Mouse (Mus musculus) midbrain, embryonic 14.5 days (tissue): ENCODE data around the gene Cdh3. TPM values are rescaled to one million over a fixed set of nuclear protein-coding genes. Genes with fewer than 3 reads are reported as not detected.
"Not testable (repeated sequence)": the region's sequence is repeated elsewhere in the genome, so short reads cannot be mapped to it uniquely, and the experiment has no call there.

ENCODE experiments used
- ATAC-seq: fragments of 200-750 bp; cut with Nextera tagmentation; 2 replicates; pipeline ENCODE4 v1.8.0; 2017; ENCODE audit warnings: moderate number of reproducible peaks, moderate library complexity; ENCODE audit not compliant: low FRiP score, low TSS enrichment
- DNase-seq: peaks from one replicate; pipeline ENCODE4 v3.0.0-alpha.2; 2015
- H3K27ac ChIP-seq: fragments of 300-500 bp; sonication (generic); replicated peaks from 2 replicates; pipeline ENCODE4 v1.5.1; 2014; ENCODE audit warnings: mild to moderate bottlenecking, low read depth, low read length, moderate library complexity
- H3K27me3 ChIP-seq: fragments of 300-500 bp; sonication (generic); 2 replicates; pipeline ENCODE4 v1.6.1; 2014; ENCODE audit warnings: low read length, control low read depth, mixed read lengths; ENCODE audit not compliant: control insufficient read depth, insufficient read depth
- H3K36me3 ChIP-seq: fragments of 300-500 bp; sonication (generic); 2 replicates; pipeline ENCODE4 v1.6.1; 2014; ENCODE audit warnings: low read length, control low read depth; ENCODE audit not compliant: control insufficient read depth, insufficient read depth
- H3K4me1 ChIP-seq: fragments of 300-500 bp; sonication (generic); 2 replicates; pipeline ENCODE4 v1.6.1; 2014; ENCODE audit warnings: mild to moderate bottlenecking, antibody characterized with exemption, low read length, control low read depth; ENCODE audit not compliant: control insufficient read depth, insufficient read depth
- H3K4me2 ChIP-seq: fragments of 300-500 bp; sonication (generic); 2 replicates; pipeline ENCODE4 v1.6.1; 2014; ENCODE audit warnings: mild to moderate bottlenecking, low read length, moderate library complexity
- H3K4me3 ChIP-seq: fragments of 300-500 bp; sonication (generic); replicated peaks from 2 replicates; pipeline ENCODE4 v1.5.1; 2014; ENCODE audit warnings: low read depth, low read length
- H3K9ac ChIP-seq: fragments of 300-500 bp; sonication (generic); replicated peaks from 2 replicates; pipeline ENCODE4 v1.6.1; 2014; ENCODE audit warnings: mild to moderate bottlenecking, low read length, moderate library complexity
- H3K9me3 ChIP-seq: fragments of 300-500 bp; sonication (generic); 2 replicates; pipeline ENCODE4 v1.6.1; 2016; ENCODE audit warnings: low read length, control low read depth, mixed read lengths; ENCODE audit not compliant: control insufficient read depth
- WGBS: fragments of 180-500 bp; shearing (Covaris S2); extraction: QIAGEN DNeasy Blood & Tissue Kit; methylation state at CpG from one replicate; pipeline ENCODE4 v1.1.7; 2014; 5-methylcytosine and 5-hydroxymethylcytosine counted together
- polyA plus RNA-seq: library from polyadenylated mRNA; unstranded; fragments of >200 nt; fragmentation: Nextera tagmentation; extraction: Ambion mirVana; gene quantifications from 2 replicates; pipeline ENCODE4 v1.2.1, GENCODE M21; 2014

The Cdh3 gene
- polyA plus RNA-seq, 1 experiment from 2014 or later = 0.22 TPM

DNA sequence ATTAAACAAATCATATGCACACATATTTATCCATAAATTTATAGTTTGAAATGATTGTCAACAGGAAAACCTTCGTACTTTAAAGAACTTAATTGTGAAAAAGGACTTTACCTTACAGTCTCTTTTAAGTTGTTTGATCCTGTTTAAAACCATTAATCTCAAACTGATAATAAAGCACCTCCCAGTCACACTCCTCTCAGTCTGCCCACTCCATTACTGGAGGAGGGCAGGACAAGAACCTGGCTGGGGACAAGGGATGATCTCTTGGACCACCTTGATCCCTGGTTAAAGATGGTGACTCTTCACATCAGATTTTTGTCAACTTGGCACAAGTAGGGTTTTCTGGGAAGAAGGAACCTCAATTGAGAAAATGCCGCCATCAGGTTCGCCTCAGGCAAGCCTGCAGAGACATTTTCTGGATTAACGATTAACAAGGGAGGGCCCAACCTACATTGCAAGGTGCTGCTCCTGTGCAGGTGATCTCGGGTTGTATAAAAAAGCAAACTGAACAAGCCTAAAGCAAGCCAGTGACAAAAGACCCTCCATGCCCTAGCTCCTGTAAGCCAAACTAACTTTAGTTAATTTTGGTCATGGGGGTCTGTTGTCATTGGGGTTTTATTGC, 61.0 kb downstream of the Cdh3 start:
- no peak overlapping the region for H3K9ac ChIP-seq
- no peaks in the 10 kb centered on the region for H3K4me1 ChIP-seq
- 91% methylated on average over 5 of the region's 5 CpGs for WGBS
- no peak for DNase-seq
- H3K27me3 ChIP-seq = no peaks in the 10 kb centered on the region
- ATAC-seq = no peak
- no peak overlapping the region for H3K4me3 ChIP-seq
- H3K36me3 ChIP-seq = no peaks in the 10 kb centered on the region
- no peak overlapping the region for H3K27ac ChIP-seq
- no peaks in the 10 kb centered on the region for H3K9me3 ChIP-seq
- H3K4me2 ChIP-seq = no peak overlapping the region

DNA sequence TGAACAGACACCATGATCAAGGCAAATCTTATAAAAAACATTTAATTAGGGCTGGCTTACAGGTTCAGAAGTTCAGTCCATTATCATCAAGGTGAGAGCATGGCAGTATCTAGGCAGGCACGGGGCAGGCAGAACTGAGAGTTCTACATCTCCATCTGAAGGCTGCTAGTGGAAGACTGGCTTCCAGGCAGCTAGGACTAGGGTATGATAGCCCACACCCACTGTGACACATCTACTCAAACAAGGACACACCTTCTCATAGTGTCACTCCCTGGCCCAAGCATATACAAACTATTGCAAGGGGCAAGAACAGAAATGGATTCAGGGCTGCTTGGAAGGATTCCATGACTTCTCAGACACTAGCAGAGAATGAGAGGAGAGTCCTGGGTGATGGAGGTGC, 61.5 kb downstream of the Cdh3 start:
- H3K27me3 ChIP-seq, H3K4me1 ChIP-seq, DNase-seq, ATAC-seq, H3K36me3 ChIP-seq, H3K4me3 ChIP-seq, H3K4me2 ChIP-seq, H3K9ac ChIP-seq, H3K27ac ChIP-seq, H3K9me3 ChIP-seq: not testable (repeated sequence)
- 96% methylated on average over 1 of the region's 1 CpGs for WGBS

DNA sequence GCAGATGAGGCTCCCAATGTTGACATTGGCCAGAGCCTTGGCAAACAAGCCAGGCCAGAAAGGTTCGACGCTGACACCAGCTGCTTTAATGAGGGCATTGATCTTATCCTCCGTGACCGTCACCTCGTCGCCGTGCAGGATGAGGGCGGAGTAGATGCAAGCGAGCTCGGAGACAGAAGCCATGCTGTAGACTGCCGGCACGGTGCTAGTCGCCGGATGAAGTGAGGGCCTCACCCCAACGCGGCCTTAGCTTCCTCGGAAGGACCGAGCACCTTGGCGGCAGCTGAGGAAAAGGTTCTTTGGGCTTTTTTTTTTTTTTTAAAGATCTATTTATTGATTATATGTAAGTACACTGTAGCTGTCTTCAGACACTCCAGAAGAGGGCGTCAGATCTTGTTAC, 62.5 kb downstream of the Cdh3 start, which contains the start of gene Gm10073:
Gm10073 (minus strand) TSS at position 294 of the 400 bp plus-strand sequence.
- H3K27me3 ChIP-seq, H3K9ac ChIP-seq, DNase-seq, ATAC-seq, H3K4me2 ChIP-seq, H3K4me3 ChIP-seq, H3K4me1 ChIP-seq, H3K9me3 ChIP-seq, H3K36me3 ChIP-seq, H3K27ac ChIP-seq: not testable (repeated sequence)
- 50% methylated on average over 20 of the region's 20 CpGs for WGBS

- H3K4me1 ChIP-seq = no peaks in the 10 kb centered on the region
- ATAC-seq (no peak), DNase-seq (no peak)
Measured at GRCm38 (mm10) chr8:106574283-106574682, 63.6 kb downstream of the Cdh3 start.

GRCm38 (mm10) chr8:106576849-106577555, 66.3 kb downstream of the Cdh3 start:
- no peak overlapping the region for H3K4me3 ChIP-seq
- 50% methylated on average over 6 of the region's 6 CpGs for WGBS

More at GRCm38 (mm10) chr8:106574283-106574682, 63.6 kb downstream of the Cdh3 start:
- Histone ChIP-seq H3K27me3 (no peaks in the 10 kb centered on the region), H3K9ac (no peak overlapping the region), H3K27ac (no peak overlapping the region), H3K9me3 (no peaks in the 10 kb centered on the region), H3K4me2 (no peak overlapping the region), H3K4me3 (no peak overlapping the region), H3K36me3 (no peaks in the 10 kb centered on the region)
- 94% methylated on average over 4 of the region's 4 CpGs for WGBS

DNA sequence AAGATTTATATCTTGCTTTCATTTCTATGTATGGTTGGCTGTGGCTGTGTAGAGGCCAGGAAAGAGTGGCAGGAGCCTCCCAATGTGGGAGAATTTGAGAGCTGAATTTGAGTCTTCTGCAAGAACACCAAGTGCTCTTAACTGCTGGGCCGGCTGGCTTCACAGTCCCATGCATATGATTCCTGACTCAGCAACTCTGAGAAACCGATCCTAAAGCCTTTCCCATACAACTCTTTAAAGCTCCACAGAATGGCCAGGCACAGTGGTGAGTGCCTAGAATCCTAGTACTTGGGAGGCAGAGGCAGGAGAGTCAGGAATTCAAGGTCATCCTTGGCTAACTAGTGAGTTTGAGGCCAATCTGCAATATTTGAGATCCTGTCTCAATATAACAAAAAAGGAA, 68.8 kb downstream of the Cdh3 start:
- no peaks in the 10 kb centered on the region for H3K9me3 ChIP-seq
- no peaks in the 10 kb centered on the region for H3K36me3 ChIP-seq
- 74% methylated on average over 2 of the region's 2 CpGs for WGBS
- H3K9ac ChIP-seq = no peak overlapping the region
- no peak overlapping the region for H3K4me3 ChIP-seq
- H3K27ac ChIP-seq = no peak overlapping the region
- H3K4me2 ChIP-seq = no peak overlapping the region
- no peaks in the 10 kb centered on the region for H3K4me1 ChIP-seq
- H3K27me3 ChIP-seq = no peaks in the 10 kb centered on the region
- no peak for ATAC-seq
- no peak for DNase-seq

More at GRCm38 (mm10) chr8:106576849-106577555, 66.3 kb downstream of the Cdh3 start:
- Histone ChIP-seq H3K36me3 (no peaks in the 10 kb centered on the region), H3K4me1 (no peaks in the 10 kb centered on the region), H3K27ac (no peak overlapping the region), H3K9me3 (no peaks in the 10 kb centered on the region), H3K4me2 (no peak overlapping the region), H3K27me3 (no peaks in the 10 kb centered on the region), H3K9ac (no peak overlapping the region)
- ATAC-seq = no peak
- peak; percentile 15 for DNase-seq

DNA sequence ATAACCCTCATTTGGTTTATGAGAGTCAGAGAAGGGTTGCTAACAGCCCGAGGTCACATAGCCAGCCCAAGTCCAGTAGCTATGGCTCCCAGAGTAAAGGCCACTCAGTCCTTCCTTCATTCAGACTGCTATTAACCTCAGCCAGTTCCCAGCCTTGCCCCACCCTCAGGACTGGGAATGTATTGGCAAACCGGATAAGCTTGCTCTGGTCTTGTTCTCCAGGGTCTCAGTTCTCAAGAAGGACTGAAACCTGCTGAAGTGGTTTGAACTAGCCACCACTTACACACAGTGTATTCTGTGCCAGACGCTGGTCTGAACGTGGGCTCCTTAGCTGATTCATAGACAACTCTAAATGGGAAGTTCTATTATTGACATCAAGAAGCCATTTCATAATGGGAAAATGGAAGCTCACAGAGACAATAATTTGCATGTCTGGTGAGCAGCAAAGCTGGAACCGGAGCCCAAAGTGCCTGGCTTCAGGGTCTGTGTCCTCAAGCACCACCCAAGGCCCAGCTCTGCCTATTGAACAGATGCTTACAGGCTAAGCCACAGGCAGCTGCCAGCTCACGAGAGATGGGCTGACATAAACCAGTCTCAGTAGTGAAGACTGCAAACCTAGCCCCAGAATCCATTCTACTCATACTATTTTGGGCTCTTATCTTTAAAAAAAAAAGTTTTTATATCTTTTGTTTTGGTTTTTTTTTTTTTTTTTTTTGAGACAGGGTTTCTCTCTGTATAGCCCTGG, 70.8 kb downstream of the Cdh3 start:
- H3K9me3 ChIP-seq = no peaks in the 10 kb centered on the region
- H3K9ac ChIP-seq = no peak overlapping the region
- no peaks in the 10 kb centered on the region for H3K4me1 ChIP-seq
- no peak overlapping the region for H3K4me2 ChIP-seq
- H3K36me3 ChIP-seq = no peaks in the 10 kb centered on the region
- WGBS = 79% methylated on average over 6 of the region's 6 CpGs
- DNase-seq (no peak), ATAC-seq (no peak)
- H3K4me3 ChIP-seq = no peak overlapping the region
- H3K27ac ChIP-seq = no peak overlapping the region
- no peaks in the 10 kb centered on the region for H3K27me3 ChIP-seq

DNA sequence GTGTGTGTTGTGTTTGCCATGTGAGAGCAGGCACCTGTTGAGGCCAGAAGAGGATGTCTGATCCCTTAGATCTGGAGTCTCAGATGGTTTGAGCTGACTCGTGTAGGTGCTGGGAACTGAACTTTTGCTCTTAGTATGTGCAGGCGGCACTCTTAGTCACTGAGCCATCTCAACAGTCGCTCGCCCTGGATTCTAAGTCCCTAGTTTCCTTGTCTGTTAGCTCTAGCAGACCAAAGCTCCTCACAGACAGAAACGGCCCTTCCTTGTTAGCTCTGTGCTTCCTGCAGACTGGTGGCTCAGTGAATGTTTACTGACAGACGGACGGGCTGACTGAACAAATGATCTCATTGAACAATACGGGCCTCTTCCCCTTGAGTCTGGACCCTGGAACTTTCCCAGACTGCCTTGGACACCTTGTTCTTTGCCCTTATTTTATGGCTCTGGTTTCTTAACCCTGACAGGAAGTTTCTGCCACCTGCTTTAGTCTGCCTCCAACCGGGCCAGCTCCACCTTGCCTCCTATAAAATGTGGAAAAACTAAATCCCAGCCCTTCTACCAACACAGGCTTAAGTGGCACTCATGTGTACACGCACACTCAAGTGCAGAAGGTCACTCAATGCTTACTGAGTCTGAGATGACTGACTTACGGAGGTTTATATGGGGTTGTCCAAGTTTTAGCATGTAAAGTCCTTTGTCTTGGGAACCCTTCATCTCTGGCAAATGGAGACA, 74.4 kb downstream of the Cdh3 start:
- H3K27me3 ChIP-seq = no peaks in the 10 kb centered on the region
- WGBS = 81% methylated on average over 11 of the region's 11 CpGs
- H3K36me3 ChIP-seq = no peaks in the 10 kb centered on the region
- no peak overlapping the region for H3K4me2 ChIP-seq
- ATAC-seq (no peak), DNase-seq (no peak)
- H3K27ac ChIP-seq = no peak overlapping the region
- H3K4me3 ChIP-seq = no peak overlapping the region
- no peaks in the 10 kb centered on the region for H3K9me3 ChIP-seq
- no peak overlapping the region for H3K9ac ChIP-seq
- no peaks in the 10 kb centered on the region for H3K4me1 ChIP-seq
